Mouse (Mus musculus): ENCODE data around the gene Cyb561d2. TPM values are rescaled to one million over a fixed set of nuclear protein-coding genes. Genes with fewer than 3 reads are reported as not detected.

Gene Cyb561d2
- total and polyA plus RNA-seq, 2 experiments from 2014 or later = 50.0 to 50.8 TPM

DNA sequence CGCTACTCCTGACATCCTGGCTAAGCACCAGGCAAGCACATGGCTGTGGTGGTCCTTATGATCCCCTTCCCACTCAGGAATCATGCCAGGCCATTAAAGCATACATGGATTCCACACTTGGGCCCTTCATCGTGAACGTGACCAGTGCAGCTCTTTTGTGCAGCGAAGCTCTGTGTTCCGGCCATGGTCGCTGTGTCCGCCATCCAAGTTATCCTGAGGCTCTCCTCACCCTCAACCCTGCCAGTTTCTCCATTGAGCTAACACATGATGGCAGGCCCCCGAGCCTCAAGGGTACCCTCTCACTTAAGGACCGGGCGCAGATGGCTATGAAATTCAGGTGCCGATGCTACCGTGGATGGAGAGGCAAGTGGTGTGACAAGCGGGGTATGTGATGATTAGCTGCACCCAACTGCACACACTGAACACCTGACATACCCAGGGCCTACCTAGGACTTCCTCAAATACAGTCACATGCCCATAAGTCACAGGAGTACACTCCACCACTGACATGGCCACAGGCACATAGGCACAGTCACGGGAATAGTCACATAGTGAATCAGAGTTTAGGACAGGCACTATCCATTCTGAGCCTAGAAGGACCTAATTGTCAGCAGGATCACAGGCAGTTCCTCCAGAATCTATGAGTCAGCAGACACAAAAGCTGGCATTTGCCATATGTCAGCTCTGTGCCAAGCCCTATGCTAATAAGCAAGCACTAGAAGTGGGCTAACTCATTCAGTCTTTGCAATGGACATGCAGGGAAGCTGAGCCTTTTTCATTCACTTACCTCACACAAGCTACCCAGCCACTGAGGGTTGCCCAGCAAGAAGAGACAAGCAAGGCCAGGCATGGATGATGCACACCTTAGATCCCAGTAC, 37.3 kb upstream of the Cyb561d2 start:
- Histone ChIP-seq H3K9me3 (ENCODE audit: low read length) (no peaks in the 10 kb centered on the region), H3K4me2 (ENCODE audit: low read depth, low read length, poor library complexity, severe bottlenecking) (no peak overlapping the region), H3K27ac (ENCODE audit: low read depth, low read length) (no peak overlapping the region), H3K4me1 (ENCODE audit: insufficient read depth, low read length) (0 out of 2 replicates have a peak, but pooled peaks cover 11% of the 10 kb centered on the region), H3K9ac (replicated peaks; ENCODE audit: low read length, poor library complexity, severe bottlenecking) (no peak overlapping the region), H3K4me3 (ENCODE audit: low read depth, low read length) (no peak overlapping the region), H3K36me3 (ENCODE audit: insufficient read depth, low read length) (peaks cover 6% of the 10 kb centered on the region), H3K27me3 (ENCODE audit: insufficient read depth, low read length) (no peaks in the 10 kb centered on the region)
- no peak for TF ChIP-seq CTCF (IDR thresholded peaks at IDR 0.05)
- no peak for ATAC-seq (ENCODE audit: low FRiP score)
- DNase-seq (ENCODE audit: low spot score) = no peak
- 96% methylated on average over 14 of the region's 14 CpGs for WGBS

DNA sequence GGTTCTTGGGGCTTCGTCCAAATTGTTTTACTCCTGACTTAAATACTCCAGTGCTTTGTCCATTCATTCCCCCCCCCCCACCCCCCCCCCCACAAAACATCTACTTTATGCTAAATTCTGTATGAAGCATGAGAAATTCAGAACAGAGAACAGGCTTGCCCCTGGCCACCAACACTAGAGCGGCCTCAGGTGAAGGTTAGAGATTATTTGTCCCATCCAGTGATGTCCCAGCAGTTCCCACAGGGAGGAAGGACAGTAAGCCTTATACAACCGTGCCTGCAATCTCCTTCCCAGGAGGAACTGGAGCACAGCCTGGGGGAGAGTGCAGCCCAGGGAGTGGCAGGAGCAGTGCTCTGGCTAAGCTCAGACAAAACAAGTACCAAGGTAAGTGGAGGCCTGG, 36.6 kb upstream of the Cyb561d2 start, which contains the start of gene Naa80:
Naa80 (plus strand) TSS at position 301 of the 400 bp plus-strand sequence.
- H3K9me3 ChIP-seq (ENCODE audit: low read length) = no peaks in the 10 kb centered on the region
- H3K27ac ChIP-seq (ENCODE audit: low read depth, low read length) = no peak within 1 kb of the TSS

DNA sequence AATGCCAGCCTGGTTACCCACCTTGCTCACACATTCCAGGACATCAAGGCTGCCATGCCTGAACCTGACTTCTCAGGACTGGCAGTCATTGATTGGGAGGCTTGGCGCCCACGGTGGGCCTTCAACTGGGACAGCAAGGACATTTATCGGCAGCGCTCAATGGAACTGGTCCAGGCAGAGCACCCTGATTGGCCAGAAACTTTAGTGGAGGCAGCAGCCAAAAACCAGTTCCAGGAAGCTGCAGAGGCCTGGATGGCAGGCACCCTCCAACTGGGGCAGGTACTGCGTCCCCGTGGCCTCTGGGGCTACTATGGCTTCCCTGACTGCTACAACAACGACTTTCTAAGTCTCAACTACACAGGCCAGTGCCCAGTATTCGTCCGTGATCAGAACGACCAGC, 35.9 kb upstream of the Cyb561d2 start:
- DNase-seq (ENCODE audit: low spot score) (no peak), ATAC-seq (ENCODE audit: low FRiP score) (no peak)
- no peaks in the 10 kb centered on the region for H3K36me3 ChIP-seq (ENCODE audit: insufficient read depth, low read length)
- no peak for TF ChIP-seq CTCF (IDR thresholded peaks at IDR 0.05)
- H3K4me1 ChIP-seq (ENCODE audit: insufficient read depth, low read length) = 0 out of 2 replicates have a peak, but pooled peaks cover 11% of the 10 kb centered on the region
- no peak overlapping the region for H3K4me3 ChIP-seq (ENCODE audit: low read depth, low read length)
- no peak overlapping the region for H3K27ac ChIP-seq (ENCODE audit: low read depth, low read length)
- H3K27me3 ChIP-seq (ENCODE audit: insufficient read depth, low read length) = no peaks in the 10 kb centered on the region
- no peak overlapping the region for H3K9ac ChIP-seq (replicated peaks; ENCODE audit: low read length, poor library complexity, severe bottlenecking)
- WGBS = 92% methylated on average over 10 of the region's 10 CpGs
- H3K9me3 ChIP-seq (ENCODE audit: low read length) = no peaks in the 10 kb centered on the region
- no peak overlapping the region for H3K4me2 ChIP-seq (ENCODE audit: low read depth, low read length, poor library complexity, severe bottlenecking)

More for the DNA sequence above, 36.6 kb upstream of the Cyb561d2 start, which contains the start of gene Naa80:
- no peak for TF ChIP-seq CTCF (IDR thresholded peaks at IDR 0.05)
- no peaks in the 10 kb centered on the region for H3K27me3 ChIP-seq (ENCODE audit: insufficient read depth, low read length)
- no peak within 1 kb of the TSS for H3K4me3 ChIP-seq (ENCODE audit: low read depth, low read length)
- 75% methylated on average over 3 of the region's 3 CpGs for WGBS
- 0 out of 2 replicates have a peak, but pooled peaks cover 11% of the 10 kb centered on the region for H3K4me1 ChIP-seq (ENCODE audit: insufficient read depth, low read length)
- H3K9ac ChIP-seq (replicated peaks; ENCODE audit: low read length, poor library complexity, severe bottlenecking) = no peak within 1 kb of the TSS
- DNase-seq (ENCODE audit: low spot score) (no peak), ATAC-seq (ENCODE audit: low FRiP score) (no peak)
- peaks cover 6% of the 10 kb centered on the region for H3K36me3 ChIP-seq (ENCODE audit: insufficient read depth, low read length)
- H3K4me2 ChIP-seq (ENCODE audit: low read depth, low read length, poor library complexity, severe bottlenecking) = no peak within 1 kb of the TSS

DNA sequence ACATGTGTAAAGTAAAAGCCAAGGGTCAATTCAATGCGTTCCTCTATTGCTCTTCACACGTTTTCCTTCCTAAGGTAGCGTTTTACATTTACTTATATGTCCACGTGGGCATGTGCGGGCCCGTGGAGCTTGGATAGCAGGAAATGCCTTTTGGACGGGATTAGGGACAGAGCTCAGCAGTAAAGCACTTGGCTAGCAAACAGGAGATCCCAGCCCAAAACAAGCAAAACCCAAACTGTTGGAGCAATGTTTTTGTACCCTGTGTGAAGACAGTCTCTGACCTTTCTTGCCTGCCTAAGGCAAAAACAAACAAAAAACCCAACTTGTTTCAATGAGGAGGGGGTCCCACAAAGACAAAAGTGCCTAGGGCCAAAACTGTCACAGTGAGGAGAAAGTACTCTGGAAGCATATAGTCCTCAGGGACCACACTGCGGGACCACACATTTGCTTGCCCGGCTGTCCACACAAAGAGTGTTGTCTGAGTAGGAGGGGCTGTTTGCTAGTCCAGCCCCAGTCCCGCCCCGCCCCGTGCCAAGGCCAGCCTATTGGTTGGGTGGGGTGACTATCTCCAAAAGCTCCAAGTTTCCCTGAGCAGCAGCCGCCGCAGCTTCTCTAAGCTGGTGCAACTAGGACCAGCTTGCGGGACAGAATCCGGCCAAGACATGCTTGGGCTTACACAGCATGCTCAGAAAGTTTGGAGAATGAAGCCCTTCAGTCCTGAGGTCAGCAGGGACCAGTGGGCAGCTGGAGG, 34.5 kb upstream of the Cyb561d2 start, which contains the start of gene Hyal1:
Hyal1 (plus strand) TSS at position 571 of the 751 bp plus-strand sequence.
- Histone ChIP-seq H3K4me2 (ENCODE audit: low read depth, low read length, poor library complexity, severe bottlenecking) (peak within 1 kb of the TSS; percentile 29), H3K36me3 (ENCODE audit: insufficient read depth, low read length) (peaks cover 7% of the 10 kb centered on the region), H3K9ac (replicated peaks; ENCODE audit: low read length, poor library complexity, severe bottlenecking) (no peak within 1 kb of the TSS), H3K4me1 (ENCODE audit: insufficient read depth, low read length) (0 out of 2 replicates have a peak, but pooled peaks cover 7% of the 10 kb centered on the region), H3K9me3 (ENCODE audit: low read length) (no peaks in the 10 kb centered on the region), H3K4me3 (ENCODE audit: low read depth, low read length) (no peak within 1 kb of the TSS; the same call in 1 of the 2 replicates), H3K27ac (ENCODE audit: low read depth, low read length) (peak within 1 kb of the TSS; percentile 13), H3K27me3 (ENCODE audit: insufficient read depth, low read length) (no peaks in the 10 kb centered on the region)
- peak; percentile 64 for ATAC-seq (ENCODE audit: low FRiP score)
- 24% methylated on average over 16 of the region's 16 CpGs for WGBS
- DNase-seq (ENCODE audit: low spot score) = peak; percentile 79
- no peak for TF ChIP-seq CTCF (IDR thresholded peaks at IDR 0.05)

DNA sequence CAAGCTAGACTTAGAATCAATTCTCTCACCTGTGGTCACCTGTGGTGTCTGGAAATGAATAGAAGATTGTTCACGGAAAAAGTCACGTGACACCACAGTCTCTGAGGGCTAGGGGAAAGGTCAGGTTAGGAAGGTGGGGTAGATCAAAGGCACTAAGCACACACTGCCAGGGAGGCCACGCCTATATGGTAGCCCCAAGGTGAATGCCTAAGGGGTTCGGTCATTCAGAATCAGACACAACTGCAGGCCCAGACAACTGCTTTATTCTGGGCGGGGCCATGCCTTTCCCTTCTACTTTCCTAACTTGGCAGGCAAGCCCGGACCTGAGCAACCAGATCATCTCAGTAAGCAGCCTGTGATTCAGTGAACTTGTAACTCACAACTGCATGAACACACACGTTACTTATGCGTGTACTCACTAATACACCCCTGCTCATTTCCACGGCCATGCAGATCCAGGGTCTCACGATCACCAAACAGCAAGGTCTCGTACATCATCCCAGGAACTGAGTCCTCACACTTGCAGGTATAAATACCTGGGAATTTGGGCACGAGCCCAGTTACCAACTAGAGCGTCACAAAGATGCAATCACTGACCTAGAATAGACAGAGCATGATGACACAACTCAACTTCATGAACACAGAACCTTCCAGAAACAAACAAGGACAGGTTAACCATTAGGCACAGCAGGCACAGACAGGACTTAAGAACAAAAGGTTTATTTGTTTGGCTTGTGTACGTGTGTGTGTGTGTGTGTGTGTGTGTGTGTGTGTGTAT, 33.8 kb upstream of the Cyb561d2 start:
- Histone ChIP-seq H3K4me2 (ENCODE audit: low read depth, low read length, poor library complexity, severe bottlenecking) (no peak overlapping the region), H3K4me3 (ENCODE audit: low read depth, low read length) (no peak overlapping the region), H3K27me3 (ENCODE audit: insufficient read depth, low read length) (no peaks in the 10 kb centered on the region), H3K9ac (replicated peaks; ENCODE audit: low read length, poor library complexity, severe bottlenecking) (no peak overlapping the region), H3K4me1 (ENCODE audit: insufficient read depth, low read length) (peaks cover 9% of the 10 kb centered on the region; the same call in 1 of the 2 replicates), H3K9me3 (ENCODE audit: low read length) (no peaks in the 10 kb centered on the region), H3K27ac (ENCODE audit: low read depth, low read length) (no peak overlapping the region), H3K36me3 (ENCODE audit: insufficient read depth, low read length) (peaks cover 14% of the 10 kb centered on the region)
- TF ChIP-seq CTCF (IDR thresholded peaks at IDR 0.05) = no peak
- 88% methylated on average over 14 of the region's 14 CpGs for WGBS
- ATAC-seq (ENCODE audit: low FRiP score) = no peak
- DNase-seq (ENCODE audit: low spot score) = no peak

Data from midbrain, postnatal 0 days (tissue).